Mouse (Mus musculus): ENCODE data around the gene Egr2. TPM values are rescaled to one million over a fixed set of nuclear protein-coding genes. Genes with fewer than 3 reads are reported as not detected.

The Egr2 gene
- polyA plus RNA-seq, 1 experiment from 2014 or later = 1.2 TPM

DNA sequence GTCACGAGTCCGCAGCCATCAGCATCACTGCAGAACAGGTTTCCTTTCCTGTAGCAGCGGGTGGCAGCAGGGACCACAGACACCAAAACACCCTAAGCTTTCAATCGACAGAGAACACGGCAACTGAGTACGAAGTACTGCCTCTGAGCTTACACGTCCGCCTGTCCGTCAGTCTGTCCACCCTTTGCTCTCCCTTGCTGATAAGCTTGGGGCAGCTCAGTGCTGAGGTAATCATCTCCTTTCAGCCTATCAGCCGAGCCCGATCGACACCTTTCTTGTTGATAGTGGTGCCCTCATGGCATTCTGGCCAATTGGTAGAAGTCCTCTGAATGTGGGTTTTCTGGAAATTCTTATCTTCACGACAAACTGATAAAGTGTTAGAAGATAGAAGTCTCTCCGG lies 36.2 kb downstream of the Egr2 start:
- Histone ChIP-seq H3K9ac (ENCODE audit: low read depth, low read length) (no peak overlapping the region), H3K27me3 (ENCODE audit: control insufficient read depth, insufficient read depth, low read length) (no peaks in the 10 kb centered on the region), H3K27ac (ENCODE audit: low read depth, low read length) (no peak overlapping the region), H3K9me3 (ENCODE audit: control insufficient read depth, low read length) (no peaks in the 10 kb centered on the region), H3K4me3 (ENCODE audit: low read depth, low read length) (no peak overlapping the region), H3K36me3 (ENCODE audit: control insufficient read depth, insufficient read depth, low read length) (no peaks in the 10 kb centered on the region), H3K4me1 (replicated peaks; ENCODE audit: control insufficient read depth, insufficient read depth, low read length) (no peaks in the 10 kb centered on the region), H3K4me2 (replicated peaks; ENCODE audit: low read depth, low read length) (no peak overlapping the region)
- DNase-seq (ENCODE audit: low spot score) (no peak), ATAC-seq (ENCODE audit: low FRiP score) (no peak)
- 93% methylated on average over 14 of the region's 14 CpGs for WGBS

DNA sequence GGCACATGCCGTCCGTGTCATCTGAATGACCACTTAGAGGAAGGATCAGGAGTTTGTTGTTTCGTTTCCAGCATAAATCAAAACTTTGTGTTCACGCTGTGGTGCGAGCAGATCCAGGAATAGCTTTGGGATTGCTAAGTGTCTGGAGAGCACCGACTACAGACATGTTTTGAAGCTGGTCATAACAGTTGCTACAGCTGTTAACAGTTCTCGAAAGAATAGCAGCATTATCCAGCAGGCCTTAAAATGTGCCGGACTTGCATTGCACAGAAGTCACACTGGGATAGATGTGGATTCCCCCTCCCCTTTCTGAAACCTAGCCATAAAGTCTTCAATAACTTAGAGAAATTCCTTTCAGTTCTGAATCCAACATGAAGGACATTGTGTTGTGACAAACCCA lies 38.0 kb downstream of the Egr2 start:
- WGBS = 71% methylated on average over 8 of the region's 8 CpGs
- no peak for DNase-seq (ENCODE audit: low spot score)
- no peaks in the 10 kb centered on the region for H3K27me3 ChIP-seq (ENCODE audit: control insufficient read depth, insufficient read depth, low read length)
- no peak overlapping the region for H3K27ac ChIP-seq (ENCODE audit: low read depth, low read length)
- H3K36me3 ChIP-seq (ENCODE audit: control insufficient read depth, insufficient read depth, low read length) = no peaks in the 10 kb centered on the region
- H3K9me3 ChIP-seq (ENCODE audit: control insufficient read depth, low read length) = no peaks in the 10 kb centered on the region
- no peaks in the 10 kb centered on the region for H3K4me1 ChIP-seq (replicated peaks; ENCODE audit: control insufficient read depth, insufficient read depth, low read length)
- H3K4me3 ChIP-seq (ENCODE audit: low read depth, low read length) = no peak overlapping the region
- no peak for ATAC-seq (ENCODE audit: low FRiP score)
- no peak overlapping the region for H3K4me2 ChIP-seq (replicated peaks; ENCODE audit: low read depth, low read length)
- no peak overlapping the region for H3K9ac ChIP-seq (ENCODE audit: low read depth, low read length)

DNA sequence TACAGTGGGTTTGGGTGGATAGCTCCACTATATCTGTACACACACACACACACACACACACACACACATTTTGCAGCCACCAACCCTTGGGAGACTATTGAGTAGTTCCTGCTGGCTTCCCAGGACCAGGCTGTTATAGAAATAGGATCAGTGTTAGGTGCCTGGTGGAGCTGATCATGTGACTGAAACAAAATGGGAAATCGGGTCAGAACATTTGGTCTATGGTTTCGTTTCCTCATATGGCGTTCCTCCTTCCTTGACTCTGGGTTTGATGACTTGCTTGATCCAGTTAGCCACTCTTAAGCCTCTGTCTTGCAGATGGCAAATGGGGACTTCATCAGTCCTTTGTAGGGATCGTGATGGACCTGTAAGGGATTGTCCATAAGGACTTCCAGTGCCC lies 44.6 kb downstream of the Egr2 start:
- Histone ChIP-seq H3K36me3 (ENCODE audit: control insufficient read depth, insufficient read depth, low read length) (no peaks in the 10 kb centered on the region), H3K9me3 (ENCODE audit: control insufficient read depth, low read length) (no peaks in the 10 kb centered on the region), H3K9ac (ENCODE audit: low read depth, low read length) (no peak overlapping the region), H3K4me1 (replicated peaks; ENCODE audit: control insufficient read depth, insufficient read depth, low read length) (no peaks in the 10 kb centered on the region), H3K27me3 (ENCODE audit: control insufficient read depth, insufficient read depth, low read length) (no peaks in the 10 kb centered on the region), H3K27ac (ENCODE audit: low read depth, low read length) (no peak overlapping the region), H3K4me3 (ENCODE audit: low read depth, low read length) (no peak overlapping the region), H3K4me2 (replicated peaks; ENCODE audit: low read depth, low read length) (no peak overlapping the region)
- no peak for DNase-seq (ENCODE audit: low spot score)
- no peak for ATAC-seq (ENCODE audit: low FRiP score)
- WGBS = 87% methylated on average over 4 of the region's 4 CpGs

DNA sequence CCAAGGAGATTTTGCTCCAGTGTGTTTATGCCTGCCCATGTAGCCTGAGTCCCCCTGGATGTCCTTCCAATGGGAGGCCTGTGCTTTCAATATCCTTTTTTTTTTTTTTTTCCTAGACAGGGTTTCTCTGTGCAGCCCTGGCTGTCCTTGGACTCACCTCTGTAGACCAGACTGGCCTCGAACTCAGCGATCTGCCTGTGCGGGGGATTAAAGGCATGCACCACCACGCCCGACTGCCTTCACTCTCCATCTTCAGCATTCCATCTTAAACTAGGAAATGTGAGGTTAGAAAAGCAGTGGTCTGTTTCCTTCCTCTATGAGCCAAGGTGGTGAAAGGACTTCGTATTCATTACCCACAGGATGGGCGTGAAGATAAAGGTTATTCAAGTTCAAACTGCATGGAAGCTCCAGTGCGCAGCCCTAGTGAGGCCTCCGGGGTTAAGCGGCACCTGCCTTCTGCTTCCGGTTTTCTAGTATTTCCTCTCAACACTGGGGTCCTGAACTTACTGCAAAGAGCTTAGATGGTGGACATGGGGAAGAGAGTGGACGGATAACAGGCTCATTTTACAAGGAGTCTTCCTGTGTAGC lies 46.5 kb downstream of the Egr2 start:
- 83% methylated on average over 12 of the region's 12 CpGs for WGBS
- DNase-seq (ENCODE audit: low spot score) (no peak), ATAC-seq (ENCODE audit: low FRiP score) (no peak)
- H3K9ac ChIP-seq (ENCODE audit: low read depth, low read length) = no peak overlapping the region
- H3K9me3 ChIP-seq (ENCODE audit: control insufficient read depth, low read length) = no peaks in the 10 kb centered on the region
- H3K27ac ChIP-seq (ENCODE audit: low read depth, low read length) = no peak overlapping the region
- no peak overlapping the region for H3K4me3 ChIP-seq (ENCODE audit: low read depth, low read length)
- no peaks in the 10 kb centered on the region for H3K4me1 ChIP-seq (replicated peaks; ENCODE audit: control insufficient read depth, insufficient read depth, low read length)
- no peak overlapping the region for H3K4me2 ChIP-seq (replicated peaks; ENCODE audit: low read depth, low read length)
- H3K36me3 ChIP-seq (ENCODE audit: control insufficient read depth, insufficient read depth, low read length) = no peaks in the 10 kb centered on the region
- H3K27me3 ChIP-seq (ENCODE audit: control insufficient read depth, insufficient read depth, low read length) = no peaks in the 10 kb centered on the region

DNA sequence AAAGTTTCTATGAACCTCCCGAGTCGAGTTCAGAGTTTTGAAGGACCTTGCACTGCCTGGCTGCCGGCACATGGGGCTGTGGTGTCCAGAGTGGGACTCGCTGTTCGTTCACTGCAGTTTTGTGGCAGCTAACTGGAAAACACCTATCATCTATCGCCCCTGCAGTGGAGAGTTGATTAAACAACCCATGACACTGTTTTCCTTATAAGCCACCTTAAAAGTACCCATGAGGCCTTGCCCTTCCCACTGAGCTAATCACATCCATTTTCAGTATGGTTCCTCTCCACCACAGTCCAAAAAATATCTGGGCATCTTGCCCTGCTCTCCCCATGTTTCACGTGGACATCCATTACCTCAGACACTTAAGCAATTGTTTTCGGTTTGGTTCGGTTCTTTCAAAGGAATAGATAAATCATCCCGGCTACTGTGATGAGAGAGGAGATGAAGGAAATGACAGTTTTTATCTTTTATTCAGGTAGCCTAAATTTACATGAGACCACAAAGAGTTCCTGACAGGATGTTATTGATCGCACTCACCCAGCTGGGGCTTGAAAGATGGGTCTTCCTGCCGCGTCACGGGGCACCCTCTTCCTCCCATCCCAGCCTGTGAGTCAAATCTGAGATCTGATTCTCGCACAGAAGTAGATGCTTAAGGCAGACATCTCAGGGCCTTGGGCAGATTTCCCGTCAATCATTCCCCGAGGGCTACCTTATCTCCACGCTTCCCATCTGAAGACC lies 50.8 kb downstream of the Egr2 start:
- Histone ChIP-seq H3K4me2 (replicated peaks; ENCODE audit: low read depth, low read length) (no peak overlapping the region), H3K27me3 (ENCODE audit: control insufficient read depth, insufficient read depth, low read length) (no peaks in the 10 kb centered on the region), H3K4me3 (ENCODE audit: low read depth, low read length) (no peak overlapping the region), H3K27ac (ENCODE audit: low read depth, low read length) (no peak overlapping the region), H3K36me3 (ENCODE audit: control insufficient read depth, insufficient read depth, low read length) (no peaks in the 10 kb centered on the region), H3K4me1 (replicated peaks; ENCODE audit: control insufficient read depth, insufficient read depth, low read length) (no peaks in the 10 kb centered on the region), H3K9me3 (ENCODE audit: control insufficient read depth, low read length) (no peaks in the 10 kb centered on the region), H3K9ac (ENCODE audit: low read depth, low read length) (no peak overlapping the region)
- no peak for DNase-seq (ENCODE audit: low spot score)
- 87% methylated on average over 18 of the region's 18 CpGs for WGBS
- ATAC-seq (ENCODE audit: low FRiP score) = no peak

Other genes with a start within 250 kb of the Egr2 start
- gene Ado, start 13.5 kb downstream of the Egr2 start, polyA plus RNA-seq (2014; fragmentation: Nextera tagmentation; extraction: Ambion mirVana) = 87.4 and 88.3 TPM in 2 replicates

Data from hindbrain, embryonic 11.5 days (tissue).